Mouse (Mus musculus) ES-Bruce4 (cell line): Measurements from ENCODE around the gene Itga1.

Source experiments
- CTCF ChIP-seq: IDR thresholded peaks from one replicate; pipeline ENCODE4 v1.8.1; 2011; ENCODE audit warnings: low read depth, low read length
- POLR2A ChIP-seq: IDR thresholded peaks from one replicate; pipeline ENCODE4 v1.8.1; 2011; ENCODE audit warnings: low read length; ENCODE audit not compliant: insufficient read depth

- TF ChIP-seq CTCF (no peak), POLR2A (no peak)
Measured at GRCm38 (mm10) chr13:114933541-114933940, 168.2 kb downstream of the Itga1 start.
